Mouse (Mus musculus) brain, adult 2 months (tissue): ENCODE measurements around the gene Oxct1.
A peak's percentile ranks its signal among the peaks of the same experiment; 100 is the strongest.

ENCODE experiments used
- DNase-seq: peaks from one replicate; pipeline ENCODE4 v3.0.0; 2011; ENCODE audit warnings: low read depth, low spot score

Gene Oxct1

GRCm38 (mm10) chr15:4105498-4105897 is 79.3 kb downstream of the Oxct1 start:
- DNase-seq, result no peak

GRCm38 (mm10) chr15:4119962-4120361 is 93.8 kb downstream of the Oxct1 start:
- peak; percentile 55 for DNase-seq

- DNase-seq, result no peak
These were observed 98.5 kb downstream of the Oxct1 start for GRCm38 (mm10) chr15:4124648-4125047.

GRCm38 (mm10) chr15:4138524-4138923 is 112.3 kb downstream of the Oxct1 start:
- no peak for DNase-seq

GRCm38 (mm10) chr15:4139516-4139915 is 113.3 kb downstream of the Oxct1 start:
- DNase-seq, result peak; percentile 86

- DNase-seq, result no peak
These were observed 119.2 kb downstream of the Oxct1 start for GRCm38 (mm10) chr15:4145352-4145751.

- DNase-seq, result no peak
These were observed 121.5 kb downstream of the Oxct1 start for GRCm38 (mm10) chr15:4147700-4148099.

- no peak for DNase-seq
These were observed 122.6 kb downstream of the Oxct1 start for GRCm38 (mm10) chr15:4148649-4149389.

GRCm38 (mm10) chr15:4154646-4155045 is 128.5 kb downstream of the Oxct1 start:
- DNase-seq, result no peak

GRCm38 (mm10) chr15:4167946-4168345 is 141.8 kb downstream of the Oxct1 start:
- DNase-seq, result no peak

GRCm38 (mm10) chr15:4171600-4171999 is 145.4 kb downstream of the Oxct1 start:
- DNase-seq, result peak; percentile 20

GRCm38 (mm10) chr15:4197913-4198312 is 171.7 kb downstream of the Oxct1 start:
- DNase-seq, result no peak
